Mouse (Mus musculus): ENCODE results near the gene Zcchc17. TPM values are rescaled to one million over a fixed set of nuclear protein-coding genes. Genes with fewer than 3 reads are reported as not detected.

Zcchc17 gene
- 87.1 and 87.4 TPM in 2 replicates for polyA plus RNA-seq (2015; fragmentation: Nextera tagmentation; extraction: Ambion mirVana)

DNA sequence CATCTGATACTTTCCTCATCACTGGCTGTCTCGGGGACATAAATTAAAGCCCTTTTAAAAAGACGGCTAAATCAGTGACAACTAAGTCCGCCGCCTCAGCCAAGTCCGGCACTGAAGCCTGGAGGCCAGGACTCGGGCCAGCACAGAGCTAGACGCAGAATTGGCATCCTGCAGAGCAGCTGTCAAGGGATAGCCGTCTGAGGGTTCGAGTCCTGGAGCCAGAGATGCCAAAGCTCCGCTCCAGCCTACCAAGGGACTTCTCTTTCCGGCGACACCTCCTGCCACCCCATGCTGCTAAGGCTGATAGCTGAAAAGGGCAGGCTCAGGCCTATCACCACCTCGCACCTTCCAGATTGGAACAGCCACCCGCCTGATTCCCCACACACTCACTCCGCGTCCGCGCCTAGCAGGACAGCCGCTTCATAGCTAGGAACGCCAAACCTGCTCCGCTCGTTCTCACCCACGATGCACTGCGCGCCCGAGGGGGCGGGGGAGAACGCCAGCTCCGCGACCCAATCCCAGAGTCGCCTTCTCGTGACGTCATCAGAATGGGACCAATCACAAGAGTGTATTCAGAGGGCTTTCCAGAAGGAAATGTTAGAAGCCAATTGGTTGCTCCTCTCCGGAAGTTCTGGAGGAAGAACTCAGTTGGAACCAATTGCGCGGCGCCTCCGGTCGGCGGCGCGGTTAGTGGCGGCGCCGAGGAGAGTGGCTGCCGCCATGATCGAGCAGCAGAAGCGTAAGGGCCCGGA is at the start of gene Zcchc17, which contains the start of gene Snrnp40:
Zcchc17 (minus strand) TSS at position 458 of the 752 bp plus-strand sequence.
Snrnp40 (plus strand) TSS at position 647 of the 752 bp plus-strand sequence.
- Histone ChIP-seq H3K27ac (peak within 1 kb of the TSS; percentile 69; the same call in 1 of the 2 replicates), H3K36me3 (peaks cover 41% of the 10 kb centered on the region), H3K4me1 (peaks cover 19% of the 10 kb centered on the region), H3K9me3 (no peaks in the 10 kb centered on the region), H3K4me2 (replicated peaks) (peak within 1 kb of the TSS; percentile 85), H3K4me3 (peak within 1 kb of the TSS; percentile 95), H3K27me3 (no peaks in the 10 kb centered on the region), H3K9ac (peak within 1 kb of the TSS; percentile 96)
- WGBS: under 1% methylated on average over 49 of the region's 49 CpGs
- ATAC-seq (ENCODE audit: low FRiP score, low read depth): peak; percentile 99

DNA sequence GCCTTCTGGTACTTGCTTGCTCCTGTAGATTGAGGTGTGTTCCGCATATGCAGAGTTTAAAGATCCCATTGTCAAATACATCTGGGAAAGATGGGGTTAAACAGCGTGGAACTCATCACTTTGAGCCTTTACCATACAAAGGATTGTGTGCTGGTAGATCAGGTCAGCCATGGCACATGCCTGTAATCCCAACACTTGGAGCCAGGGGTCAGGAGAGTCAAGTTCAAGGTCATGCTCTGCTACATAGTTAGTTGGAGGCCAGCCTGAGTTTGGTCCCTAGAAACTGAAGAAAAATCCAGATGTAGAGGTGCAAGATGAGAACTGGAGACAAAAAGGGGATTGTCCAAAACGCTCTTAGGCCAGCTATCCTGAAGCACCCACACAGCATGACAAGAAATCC is 31.5 kb upstream of the Zcchc17 start:
- 68% methylated on average over 3 of the region's 3 CpGs for WGBS
- ATAC-seq (ENCODE audit: low FRiP score, low read depth): no peak
- H3K4me3 ChIP-seq: no peak overlapping the region
- H3K4me2 ChIP-seq (replicated peaks): no peak overlapping the region
- peaks cover 45% of the 10 kb centered on the region for H3K36me3 ChIP-seq
- H3K27me3 ChIP-seq: no peaks in the 10 kb centered on the region
- 0 out of 2 replicates have a peak, but pooled peaks cover 2% of the 10 kb centered on the region for H3K4me1 ChIP-seq
- H3K9ac ChIP-seq: no peak overlapping the region
- H3K9me3 ChIP-seq: no peaks in the 10 kb centered on the region
- no peak overlapping the region for H3K27ac ChIP-seq

DNA sequence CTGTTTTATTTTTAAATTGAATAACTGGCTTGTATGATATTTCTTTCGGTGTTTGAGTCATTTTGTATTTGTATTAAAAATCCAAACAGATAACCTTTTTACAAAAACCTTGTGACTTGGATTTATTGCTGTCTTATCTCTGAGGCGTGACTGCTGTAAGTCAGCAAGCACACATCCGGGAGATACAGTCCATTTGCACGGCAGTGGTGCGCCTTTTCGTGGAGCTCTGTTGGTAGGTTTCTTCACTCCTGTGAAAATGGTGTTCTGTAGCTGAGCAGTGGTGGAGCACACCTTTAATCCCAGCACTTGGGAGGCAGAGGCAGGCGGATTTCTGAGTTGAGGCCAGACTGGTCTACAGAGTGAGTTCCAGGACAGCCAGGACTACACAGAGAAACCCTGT is 30.2 kb upstream of the Zcchc17 start:
- no peak for ATAC-seq (ENCODE audit: low FRiP score, low read depth)
- WGBS: 92% methylated on average over 7 of the region's 7 CpGs

DNA sequence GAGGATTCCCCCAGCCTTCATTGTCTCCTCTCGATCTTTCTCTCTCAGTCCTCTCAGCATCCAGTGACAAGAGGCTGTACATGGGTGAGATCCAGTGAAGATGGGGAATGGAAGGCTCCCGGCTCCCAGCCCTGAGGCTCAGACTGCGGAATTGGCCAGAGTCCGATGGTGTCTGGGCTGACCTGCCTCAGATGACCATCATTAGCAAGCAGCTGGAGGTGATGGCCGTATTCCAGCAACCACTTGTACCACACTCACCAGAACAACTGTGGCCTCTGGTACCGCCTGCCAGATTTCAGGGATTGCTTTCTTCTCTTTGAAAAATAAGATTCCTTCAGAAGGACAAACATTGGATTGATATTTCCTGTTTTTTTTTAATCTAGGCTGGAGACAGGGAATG is 29.8 kb upstream of the Zcchc17 start:
- H3K27me3 ChIP-seq: no peaks in the 10 kb centered on the region
- no peak overlapping the region for H3K9ac ChIP-seq
- H3K4me1 ChIP-seq: 0 out of 2 replicates have a peak, but pooled peaks cover 2% of the 10 kb centered on the region
- H3K9me3 ChIP-seq: no peaks in the 10 kb centered on the region
- no peak overlapping the region for H3K4me2 ChIP-seq (replicated peaks)
- no peak overlapping the region for H3K4me3 ChIP-seq
- H3K27ac ChIP-seq: no peak overlapping the region
- peaks cover 60% of the 10 kb centered on the region for H3K36me3 ChIP-seq
- no peak for ATAC-seq (ENCODE audit: low FRiP score, low read depth)
- WGBS: 79% methylated on average over 6 of the region's 6 CpGs

More for the DNA sequence above, 30.2 kb upstream of the Zcchc17 start:
- Histone ChIP-seq H3K9me3 (no peaks in the 10 kb centered on the region), H3K4me1 (0 out of 2 replicates have a peak, but pooled peaks cover 2% of the 10 kb centered on the region), H3K27me3 (no peaks in the 10 kb centered on the region), H3K27ac (no peak overlapping the region), H3K36me3 (peaks cover 56% of the 10 kb centered on the region), H3K9ac (no peak overlapping the region), H3K4me2 (replicated peaks) (no peak overlapping the region), H3K4me3 (no peak overlapping the region)

DNA sequence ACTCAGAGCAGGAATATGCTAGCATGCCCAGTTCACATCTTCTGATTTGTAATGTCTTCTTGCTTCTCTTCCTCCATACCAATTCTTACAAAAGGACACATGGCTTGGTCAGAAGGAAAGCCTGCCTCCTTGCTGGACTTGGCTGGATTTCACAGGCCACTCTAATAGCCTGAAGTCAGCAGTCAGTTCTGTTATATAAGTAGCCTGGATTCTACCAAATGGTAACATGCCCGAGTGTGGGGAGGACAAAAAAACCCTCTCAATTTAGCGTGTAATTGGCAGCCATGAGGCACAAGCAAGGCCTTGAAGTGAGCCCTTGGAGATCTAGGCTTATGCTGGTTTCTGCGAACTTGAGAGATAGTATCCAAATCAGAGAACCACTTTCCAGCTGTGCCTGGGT is 27.5 kb upstream of the Zcchc17 start:
- H3K9me3 ChIP-seq: no peaks in the 10 kb centered on the region
- no peak overlapping the region for H3K9ac ChIP-seq
- no peaks in the 10 kb centered on the region for H3K27me3 ChIP-seq
- no peak overlapping the region for H3K4me2 ChIP-seq (replicated peaks)
- no peaks in the 10 kb centered on the region for H3K4me1 ChIP-seq
- 79% methylated on average over 3 of the region's 3 CpGs for WGBS
- peaks cover 83% of the 10 kb centered on the region for H3K36me3 ChIP-seq
- no peak overlapping the region for H3K4me3 ChIP-seq
- ATAC-seq (ENCODE audit: low FRiP score, low read depth): no peak
- H3K27ac ChIP-seq: no peak overlapping the region

DNA sequence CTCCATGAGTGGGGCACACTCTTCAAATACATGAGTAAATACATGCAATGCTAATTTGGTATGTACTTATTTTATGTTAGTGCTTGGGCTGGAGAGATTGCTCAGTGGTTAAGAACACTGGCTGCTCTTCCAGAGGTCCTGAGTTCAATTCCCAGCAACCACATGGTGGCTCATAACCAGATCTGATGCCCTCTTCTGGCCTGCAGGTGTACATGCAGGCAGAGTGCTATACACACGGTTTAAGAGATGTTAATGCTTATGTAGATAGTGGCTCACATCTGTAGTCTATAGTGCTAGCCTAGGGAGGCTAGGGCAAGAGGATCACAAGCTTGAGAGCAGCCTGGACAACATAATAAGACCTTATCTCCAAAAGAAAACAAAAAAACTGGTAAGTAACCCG is 20.7 kb upstream of the Zcchc17 start:
- Histone ChIP-seq H3K9me3 (no peaks in the 10 kb centered on the region), H3K36me3 (peaks cover 95% of the 10 kb centered on the region), H3K27ac (no peak overlapping the region), H3K4me3 (no peak overlapping the region), H3K4me2 (replicated peaks) (no peak overlapping the region), H3K4me1 (no peaks in the 10 kb centered on the region), H3K27me3 (no peaks in the 10 kb centered on the region), H3K9ac (no peak overlapping the region)
- 86% methylated on average over 2 of the region's 2 CpGs for WGBS
- ATAC-seq (ENCODE audit: low FRiP score, low read depth): no peak

DNA sequence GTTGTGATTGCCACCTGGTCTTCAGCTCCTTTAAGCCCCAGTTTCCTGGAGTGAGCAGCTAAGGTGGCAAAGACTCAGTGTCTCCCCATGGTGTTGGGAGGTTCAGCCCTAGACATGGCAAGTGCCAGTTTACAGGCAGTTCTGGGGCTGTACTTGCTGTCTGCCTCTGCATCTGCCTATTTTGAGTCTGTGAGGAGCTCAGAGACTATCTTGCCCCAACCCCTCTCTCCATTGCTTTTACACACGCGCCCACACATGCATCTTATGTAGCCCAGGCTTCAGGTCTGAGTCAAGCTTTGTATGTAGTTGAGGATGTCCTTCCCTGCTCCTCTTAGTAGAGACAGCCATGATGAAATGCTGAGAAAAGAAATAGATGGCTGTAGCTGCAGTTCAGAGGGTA is 19.4 kb upstream of the Zcchc17 start:
- Histone ChIP-seq H3K9me3 (no peaks in the 10 kb centered on the region), H3K27ac (no peak overlapping the region), H3K4me2 (replicated peaks) (no peak overlapping the region), H3K4me3 (no peak overlapping the region), H3K9ac (no peak overlapping the region), H3K36me3 (peaks cover 96% of the 10 kb centered on the region), H3K27me3 (no peaks in the 10 kb centered on the region), H3K4me1 (no peaks in the 10 kb centered on the region)
- whole genome bisulfite sequencing: 100% methylated on average over 2 of the region's 2 CpGs
- no peak for ATAC-seq (ENCODE audit: low FRiP score, low read depth)

DNA sequence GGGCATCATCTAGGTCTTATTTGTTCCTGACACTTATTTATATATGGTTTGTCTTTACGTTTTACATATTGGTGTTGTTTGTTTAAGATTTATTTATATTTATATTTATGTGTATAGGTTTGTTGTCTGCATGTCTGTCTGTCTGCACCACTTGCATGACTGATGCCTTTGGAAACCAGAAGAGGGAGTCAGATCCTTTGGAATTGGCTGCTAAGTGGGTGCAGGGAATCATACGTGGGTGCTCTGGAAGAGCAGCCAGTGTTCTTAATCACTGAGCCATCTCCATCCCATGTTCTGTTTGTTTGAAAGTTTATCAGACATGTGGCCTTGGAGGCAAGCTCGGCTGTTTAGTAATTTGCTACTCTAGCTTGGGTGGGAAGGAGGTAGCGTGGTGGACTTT is 17.8 kb upstream of the Zcchc17 start:
- 87% methylated on average over 4 of the region's 4 CpGs for WGBS
- Histone ChIP-seq H3K4me3 (no peak overlapping the region), H3K27me3 (no peaks in the 10 kb centered on the region), H3K27ac (no peak overlapping the region), H3K9me3 (no peaks in the 10 kb centered on the region), H3K9ac (no peak overlapping the region), H3K4me2 (replicated peaks) (no peak overlapping the region), H3K4me1 (no peaks in the 10 kb centered on the region), H3K36me3 (peaks cover 96% of the 10 kb centered on the region)
- no peak for ATAC-seq (ENCODE audit: low FRiP score, low read depth)

DNA sequence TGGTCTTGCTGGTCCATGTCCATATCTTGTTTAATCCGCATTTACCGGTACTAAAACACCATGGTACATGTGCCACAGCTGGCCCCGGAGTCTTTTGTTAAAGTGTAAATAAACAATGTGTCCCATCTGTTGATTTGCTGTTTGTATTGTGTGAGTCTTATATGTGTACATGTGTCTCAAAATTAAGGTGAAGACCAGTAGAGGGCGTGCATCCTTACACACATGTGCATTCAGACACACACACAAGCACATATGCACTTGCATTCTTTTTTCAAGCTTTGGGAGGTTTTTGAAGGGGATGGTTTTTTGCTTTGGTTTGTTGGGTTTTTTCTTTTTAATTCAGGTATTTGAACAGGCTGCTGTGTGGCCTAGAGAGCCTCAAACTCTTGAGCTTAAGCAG is 16.9 kb upstream of the Zcchc17 start:
- ATAC-seq (ENCODE audit: low FRiP score, low read depth): no peak
- no peak overlapping the region for H3K4me2 ChIP-seq (replicated peaks)
- H3K27ac ChIP-seq: no peak overlapping the region
- H3K4me3 ChIP-seq: no peak overlapping the region
- H3K9ac ChIP-seq: no peak overlapping the region
- H3K27me3 ChIP-seq: no peaks in the 10 kb centered on the region
- no peaks in the 10 kb centered on the region for H3K9me3 ChIP-seq
- 89% methylated on average over 4 of the region's 4 CpGs for WGBS
- peaks cover 91% of the 10 kb centered on the region for H3K36me3 ChIP-seq
- H3K4me1 ChIP-seq: no peaks in the 10 kb centered on the region

DNA sequence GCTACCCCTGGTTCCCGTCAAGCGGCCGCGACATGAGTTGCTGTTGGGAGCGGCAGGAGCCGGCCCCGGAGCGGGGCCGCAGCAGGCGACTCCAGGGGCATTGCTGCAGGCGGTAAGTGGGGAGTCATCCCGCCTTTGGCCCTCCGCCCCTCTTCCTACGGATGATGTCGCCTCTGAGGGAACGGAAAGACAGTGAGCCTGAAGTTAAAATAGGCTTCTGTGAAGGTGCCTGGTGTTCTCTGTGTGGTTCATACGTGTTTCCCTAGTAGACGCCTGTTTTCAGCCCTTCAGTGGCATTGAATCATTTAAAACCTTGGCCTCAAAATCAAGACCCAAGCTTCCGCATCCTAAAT is 471 bp upstream of the Zcchc17 start:
- WGBS: under 1% methylated on average over 19 of the region's 19 CpGs
- H3K4me1 ChIP-seq: peaks cover 19% of the 10 kb centered on the region

DNA sequence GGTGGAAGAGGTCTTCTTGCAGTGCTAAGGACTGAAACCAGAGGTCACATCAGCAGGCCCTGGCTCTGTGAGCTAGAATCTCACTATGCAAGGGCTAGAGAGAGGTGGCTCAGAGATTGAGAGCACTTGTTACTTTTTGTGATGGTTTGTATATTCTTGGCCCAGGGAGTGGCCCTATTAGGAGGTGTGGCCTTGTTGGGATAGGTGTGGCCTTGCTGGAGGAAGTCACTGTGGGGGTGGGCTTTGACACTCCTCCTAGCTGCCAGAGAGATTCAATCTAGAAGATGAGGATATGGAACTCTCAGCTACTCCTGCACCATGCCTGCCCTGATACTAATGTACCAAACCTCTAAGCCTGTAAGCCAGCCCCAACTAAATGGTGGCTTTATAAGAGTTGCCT is 1.8 kb downstream of the Zcchc17 start:
- peaks cover 19% of the 10 kb centered on the region for H3K4me1 ChIP-seq
- no peaks in the 10 kb centered on the region for H3K27me3 ChIP-seq
- peaks cover 42% of the 10 kb centered on the region for H3K36me3 ChIP-seq
- H3K9ac ChIP-seq: no peak overlapping the region
- no peak overlapping the region for H3K4me3 ChIP-seq
- no peaks in the 10 kb centered on the region for H3K9me3 ChIP-seq
- no peak overlapping the region for H3K4me2 ChIP-seq (replicated peaks)
- H3K27ac ChIP-seq: no peak overlapping the region
- ATAC-seq (ENCODE audit: low FRiP score, low read depth): no peak

More for the DNA sequence above, 471 bp upstream of the Zcchc17 start:
- H3K9me3 ChIP-seq: no peaks in the 10 kb centered on the region
- H3K4me2 ChIP-seq (replicated peaks): peak overlapping the region; percentile 79
- ATAC-seq (ENCODE audit: low FRiP score, low read depth): no peak
- H3K27me3 ChIP-seq: no peaks in the 10 kb centered on the region
- peak overlapping the region; percentile 95 for H3K9ac ChIP-seq
- H3K36me3 ChIP-seq: peaks cover 44% of the 10 kb centered on the region
- H3K27ac ChIP-seq: peak overlapping the region; percentile 67; the same call in 1 of the 2 replicates
- peak overlapping the region; percentile 95 for H3K4me3 ChIP-seq

DNA sequence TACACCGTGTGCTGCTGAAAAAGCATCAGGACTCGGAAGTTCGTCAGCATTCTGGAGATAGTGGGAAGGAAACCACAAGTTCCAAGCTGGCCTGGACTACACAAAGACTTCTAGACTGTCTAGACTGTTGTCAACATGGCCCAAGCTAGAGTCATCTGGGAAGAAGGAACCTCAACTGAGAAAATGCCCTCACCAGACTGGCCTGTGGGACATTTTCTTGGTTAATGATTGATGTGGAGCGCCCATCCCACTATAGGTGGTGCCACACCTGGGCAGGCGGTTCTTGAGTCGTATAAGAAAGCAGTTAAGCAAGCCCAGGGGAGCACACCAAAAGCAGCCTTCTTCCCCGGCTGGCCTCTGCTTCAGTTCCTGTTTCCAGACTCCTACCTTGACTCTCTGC is 7.2 kb downstream of the Zcchc17 start:
- no peak overlapping the region for H3K4me2 ChIP-seq (replicated peaks)
- no peaks in the 10 kb centered on the region for H3K9me3 ChIP-seq
- WGBS: 87% methylated on average over 7 of the region's 7 CpGs
- H3K27ac ChIP-seq: no peak overlapping the region
- H3K9ac ChIP-seq: no peak overlapping the region
- H3K4me1 ChIP-seq: no peaks in the 10 kb centered on the region
- H3K4me3 ChIP-seq: no peak overlapping the region
- ATAC-seq (ENCODE audit: low FRiP score, low read depth): no peak
- H3K27me3 ChIP-seq: no peaks in the 10 kb centered on the region
- H3K36me3 ChIP-seq: peaks cover 84% of the 10 kb centered on the region

Data from limb, embryonic 13.5 days (tissue).